Comparison of ENCODE assay signal across 23 mouse cellular contexts in the genomic region with DNA sequence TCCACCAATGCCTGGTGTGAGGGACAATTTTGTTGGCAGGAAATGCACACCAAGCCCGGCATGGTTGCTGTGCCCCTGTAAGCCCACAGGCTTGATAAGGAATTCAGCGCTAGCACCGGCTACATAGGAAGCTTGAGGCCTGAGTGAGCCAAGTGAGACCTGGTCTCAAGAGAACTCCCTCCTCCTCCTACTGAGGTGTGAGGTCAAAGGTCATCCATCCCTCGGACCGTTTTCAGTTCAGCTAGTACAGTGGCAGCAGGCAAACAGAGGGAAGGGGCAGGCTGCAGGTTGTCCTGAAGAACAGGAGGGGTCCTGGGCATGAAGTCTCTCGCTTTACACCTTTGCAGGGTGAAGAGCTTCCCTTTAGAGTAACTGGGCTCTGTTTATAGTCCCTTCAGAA. TPM values are rescaled to one million over a fixed set of nuclear protein-coding genes. Genes with fewer than 3 reads are reported as not detected.
"Had no signal": no experiment of that assay in that cellular context is flagged by ENCODE, and none has a peak within 500 bp of the region (broad histone marks: within the 10 kb centered on the region; RNA-seq: fewer than 3 reads in every experiment).

No protein-coding gene starts in this region.

- H3K4me3 ChIP-seq: kidney, embryonic 15.5 days; limb, embryonic 12.5 days; limb, embryonic 15.5 days; midbrain, embryonic 12.5 days; midbrain, embryonic 15.5 days; neural tube, embryonic 12.5 days; neural tube, embryonic 15.5 days; stomach, embryonic 15.5 days had no signal

- H3K36me3 ChIP-seq: kidney, embryonic 15.5 days; limb, embryonic 12.5 days; limb, embryonic 15.5 days; midbrain, embryonic 12.5 days; midbrain, embryonic 15.5 days; neural tube, embryonic 12.5 days; neural tube, embryonic 15.5 days; stomach, embryonic 15.5 days had no signal

- H3K27me3 ChIP-seq: stomach, embryonic 15.5 days had no signal

- H3K27ac ChIP-seq: kidney, embryonic 15.5 days; limb, embryonic 12.5 days; limb, embryonic 15.5 days; liver, embryonic 14.5 days; macrophage; midbrain, embryonic 12.5 days; midbrain, embryonic 15.5 days; neural tube, embryonic 12.5 days; neural tube, embryonic 15.5 days; stomach, embryonic 15.5 days had no signal

- DNase-seq: kidney, adult 8-10 months; kidney, postnatal 10 days; kidney, postnatal 36 days; left cerebral cortex, postnatal 4 days; liver, postnatal 0 days; lung, embryonic 14.5 days; retina, postnatal 1 day; right cerebral cortex, postnatal 25 days; spleen, adult 18-20 months; thymus, adult 2 months; thymus, postnatal 14 days; thymus, postnatal 4 days had no signal

RNA-seq across cellular contexts. Expression of a gene that starts 37.0 kb away (rescaled TPM):
- total RNA-seq: layer of hippocampus, postnatal 25 days had no signal
- polyA plus RNA-seq: macrophage had no signal
